Mouse (Mus musculus) heart, adult 2 months (tissue): ENCODE results near the gene Krtap10-10. TPM values are rescaled to one million over a fixed set of nuclear protein-coding genes. Genes with fewer than 3 reads are reported as not detected.

Experiments
- DNase-seq, 2 experiments: peaks; one replicate each; pipeline ENCODE4 v3.0.0; 2021
- H3K27ac ChIP-seq: fragments of 200-600 bp; 2 replicates; pipeline ENCODE4 v1.8.1; 2022
- H3K27me3 ChIP-seq: fragments of 200-500 bp; 2 replicates; pipeline ENCODE4 v1.6.1; 2012; ENCODE audit warnings: mild to moderate bottlenecking, low read length, inconsistent platforms, mixed read lengths; ENCODE audit not compliant: control insufficient read depth, insufficient read depth
- H3K36me3 ChIP-seq: fragments of 200-500 bp; 2 replicates; pipeline ENCODE4 v1.6.1; 2012; ENCODE audit warnings: low read length, inconsistent platforms; ENCODE audit not compliant: control insufficient read depth, insufficient read depth
- H3K4me1 ChIP-seq: fragments of 200-500 bp; 2 replicates; pipeline ENCODE4 v1.6.1; 2011; ENCODE audit warnings: low read length; ENCODE audit not compliant: control insufficient read depth, insufficient read depth
- H3K4me3 ChIP-seq: fragments of 200-600 bp; 2 replicates; pipeline ENCODE4 v1.8.1; 2022
- H3K79me2 ChIP-seq: fragments of 200-500 bp; replicated peaks from 2 replicates; pipeline ENCODE4 v1.6.1; 2012; ENCODE audit warnings: mild to moderate bottlenecking, inconsistent platforms, low read length, moderate library complexity, mixed read lengths; ENCODE audit not compliant: control insufficient read depth, insufficient read depth
- H3K9ac ChIP-seq: fragments of 200-500 bp; 2 replicates; pipeline ENCODE4 v1.6.1; 2012; ENCODE audit warnings: low read depth, mild to moderate bottlenecking, control low read depth, inconsistent platforms, low read length, mixed read lengths
- CTCF ChIP-seq: fragments of 200-600 bp; IDR thresholded peaks from 2 replicates; pipeline ENCODE4 v1.8.1; 2022; ENCODE audit warnings: antibody characterized with exemption, mild to moderate bottlenecking, moderate library complexity
- EP300 ChIP-seq: fragments of 200-500 bp; IDR thresholded peaks from 2 replicates; pipeline ENCODE4 v1.6.1; 2011; ENCODE audit warnings: low read depth, low read length, control low read depth; ENCODE audit not compliant: insufficient read depth
- POLR2A ChIP-seq: fragments of 200-500 bp; IDR thresholded peaks from 2 replicates; pipeline ENCODE4 v1.6.1; 2011; ENCODE audit warnings: mild to moderate bottlenecking, low read depth, low read length, control low read depth; ENCODE audit not compliant: insufficient read depth
- WGBS: fragments of 180-500 bp; shearing (Covaris S2); methylation state at CpG from one replicate; pipeline ENCODE4 v1.1.7; 2018; 5-methylcytosine and 5-hydroxymethylcytosine counted together
- intact Hi-C: fragments of 180-260 bp; cut with DNase I; formaldehyde crosslinking; loops from one replicate; pipeline ENCODE4 v1.15.1; 2025
- polyA plus RNA-seq: library from polyadenylated mRNA; depleted of rRNA; stranded (reverse); fragments of >200 nt; gene quantifications from 2 replicates; pipeline ENCODE4 v1.2.3, GENCODE M21; 2012; rRNA removed
- total RNA-seq, 2 experiments: library from RNA; stranded (reverse); gene quantifications; 2 replicates each; pipeline ENCODE4 v1.2.3; 2021

The Krtap10-10 gene
- total and polyA plus RNA-seq, 3 experiments: not detected

DNA sequence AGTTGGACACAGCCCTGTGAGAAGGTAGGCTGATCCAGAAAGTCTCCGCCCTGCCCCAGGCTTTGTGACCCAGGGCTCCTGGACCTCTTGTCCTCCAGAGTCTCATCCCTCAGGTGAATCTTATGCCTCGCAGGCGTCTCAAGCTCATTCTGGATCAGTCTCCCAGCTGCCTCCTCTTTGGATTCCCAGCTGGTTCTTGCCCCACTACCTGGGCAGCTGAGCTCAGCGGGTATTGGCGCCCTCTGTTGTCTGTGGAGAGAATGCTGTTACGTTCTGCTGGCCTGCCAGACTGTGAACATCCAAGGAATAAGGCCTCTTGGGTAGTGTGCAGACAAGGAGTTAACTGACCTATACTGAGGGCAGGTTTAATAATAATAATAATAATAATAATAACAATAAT is 43.2 kb downstream of the Krtap10-10 start:
- TF ChIP-seq CTCF (peak; percentile 73), POLR2A (no peak)
- Histone ChIP-seq H3K27me3 (no peaks in the 10 kb centered on the region), H3K4me3 (no peak overlapping the region), H3K9ac (no peak overlapping the region), H3K27ac (no peak overlapping the region), H3K79me2 (no peaks in the 10 kb centered on the region), H3K4me1 (no peaks in the 10 kb centered on the region), H3K36me3 (no peaks in the 10 kb centered on the region)
- intact Hi-C loops: loop anchor here (1.0 to 5.0 kb wide), 3 partner anchors 150 to 362 kb away; partner anchors contain the start of gene Fam207a
- DNase-seq: peak; percentile 24 to 45
- 60% methylated on average over 6 of the region's 6 CpGs for WGBS

DNA sequence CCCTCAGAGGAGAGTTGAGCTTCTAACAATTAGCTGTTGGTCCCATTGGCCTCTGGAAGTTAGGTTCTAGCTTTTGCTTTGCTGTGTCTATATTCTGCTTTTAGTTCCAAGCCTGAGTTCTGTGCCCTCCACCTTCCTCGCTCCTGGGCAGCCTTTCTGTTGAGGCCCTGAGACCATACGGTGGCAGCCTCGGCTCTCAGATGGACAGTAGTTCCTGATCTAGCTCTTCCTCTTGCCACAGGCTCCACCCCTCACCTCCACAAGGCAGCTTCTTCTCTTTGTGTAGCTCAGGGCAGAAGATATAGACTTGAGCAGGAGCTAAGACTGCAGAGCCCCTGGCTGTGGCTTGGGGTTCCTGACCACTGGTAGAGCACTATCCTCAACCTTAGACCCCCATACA is 44.6 kb downstream of the Krtap10-10 start:
- no peak for DNase-seq
- Histone ChIP-seq H3K27me3 (no peaks in the 10 kb centered on the region), H3K79me2 (no peaks in the 10 kb centered on the region), H3K4me3 (no peak overlapping the region), H3K9ac (no peak overlapping the region), H3K27ac (no peak overlapping the region), H3K4me1 (no peaks in the 10 kb centered on the region), H3K36me3 (no peaks in the 10 kb centered on the region)
- TF ChIP-seq POLR2A (no peak), CTCF (no peak), EP300 (no peak)
- 53% methylated on average over 3 of the region's 3 CpGs for WGBS
- intact Hi-C loops: no loop called here

DNA sequence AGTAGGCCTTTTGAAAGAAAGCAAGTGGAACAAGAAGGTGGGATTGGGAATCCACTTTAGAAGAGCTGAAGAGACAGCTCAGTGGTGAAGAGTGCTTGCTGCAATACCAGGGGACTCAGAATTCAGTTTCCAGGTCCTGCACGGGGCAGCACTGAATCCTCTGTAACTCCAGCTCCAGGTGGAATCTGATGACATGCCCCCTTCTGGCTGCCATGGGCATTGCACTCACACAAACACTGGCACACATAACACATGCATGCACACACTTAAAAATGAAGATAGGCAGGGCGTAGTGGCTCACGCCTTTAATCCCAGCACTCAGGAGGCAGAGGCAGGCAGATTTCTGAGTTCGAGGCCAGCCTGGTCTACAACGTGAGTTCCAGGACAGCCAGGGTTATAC is 46.8 kb downstream of the Krtap10-10 start:
- Histone ChIP-seq H3K9ac (no peak overlapping the region), H3K27me3 (no peaks in the 10 kb centered on the region), H3K4me3 (no peak overlapping the region), H3K4me1 (no peaks in the 10 kb centered on the region), H3K79me2 (no peaks in the 10 kb centered on the region), H3K36me3 (no peaks in the 10 kb centered on the region), H3K27ac (no peak overlapping the region)
- TF ChIP-seq CTCF: peak; percentile 44
- no peak for TF ChIP-seq POLR2A
- no peak for TF ChIP-seq EP300
- no peak for DNase-seq
- 81% methylated on average over 5 of the region's 5 CpGs for WGBS
- intact Hi-C loops: no loop called here

DNA sequence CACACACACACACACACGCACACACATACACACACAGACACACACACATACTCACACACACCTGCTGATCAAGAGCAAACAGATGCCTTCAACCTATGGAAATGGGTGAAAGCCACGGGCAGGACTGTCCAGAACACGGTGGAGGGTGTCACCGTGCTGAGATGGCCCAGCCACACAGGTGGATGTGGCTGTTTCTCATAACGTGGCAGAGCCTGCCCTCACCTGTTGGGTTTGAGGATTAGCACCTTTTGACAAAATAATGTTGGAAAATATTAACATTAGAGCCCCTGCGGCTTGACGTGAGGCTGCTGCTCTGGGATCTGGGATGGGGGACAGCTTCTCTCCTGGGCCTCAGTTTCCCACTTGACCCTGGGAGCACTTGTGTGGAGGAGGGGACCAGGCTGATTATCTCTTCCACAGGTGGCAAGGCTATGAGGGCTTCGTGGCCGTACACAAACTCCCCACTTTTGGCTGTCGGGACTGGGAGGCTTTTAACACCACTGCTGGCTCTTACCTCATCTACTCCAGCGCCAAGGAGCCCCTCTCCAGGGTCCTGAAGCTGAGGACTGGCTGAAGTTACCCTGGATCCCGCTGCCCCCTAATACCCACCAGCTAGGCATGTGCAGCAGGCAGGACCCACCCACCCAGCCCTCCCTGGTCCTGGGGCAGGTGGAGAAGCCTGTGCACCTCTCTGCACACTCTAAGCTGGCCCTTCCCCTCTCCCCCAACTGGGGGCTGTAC is 50.4 kb downstream of the Krtap10-10 start:
- no peaks in the 10 kb centered on the region for H3K79me2 ChIP-seq
- no peaks in the 10 kb centered on the region for H3K36me3 ChIP-seq
- no peak for DNase-seq
- no peak overlapping the region for H3K27ac ChIP-seq
- 48% methylated on average over 12 of the region's 12 CpGs for WGBS
- H3K27me3 ChIP-seq: no peaks in the 10 kb centered on the region
- H3K4me1 ChIP-seq: no peaks in the 10 kb centered on the region
- intact Hi-C loops: no loop called here
- H3K9ac ChIP-seq: no peak overlapping the region
- TF ChIP-seq CTCF (peak; percentile 22), POLR2A (no peak)
- no peak overlapping the region for H3K4me3 ChIP-seq

Other genes starting within 250 kb of the Krtap10-10 start
Only the 30 nearest of the 33 such genes appear.
- 10 to 100 TPM; 74.6 to 80.9 TPM for gene Ube2g2, start 213.7 kb upstream of the Krtap10-10 start, total RNA-seq
- 53.5 and 69.7 TPM in 2 replicates for gene Ube2g2, start 213.7 kb upstream of the Krtap10-10 start, polyA plus RNA-seq
- not detected for gene Tspear, start 149.4 kb upstream of the Krtap10-10 start, total RNA-seq
- not detected in 2 replicates for gene Tspear, start 149.4 kb upstream of the Krtap10-10 start, polyA plus RNA-seq
- not detected for gene Gm19402, start 145.2 kb upstream of the Krtap10-10 start, total RNA-seq
- not detected in 2 replicates for gene Gm19402, start 145.2 kb upstream of the Krtap10-10 start, polyA plus RNA-seq
- not detected for gene Gm9508, start 138.7 kb upstream of the Krtap10-10 start, total RNA-seq
- gene Gm9508, start 138.7 kb upstream of the Krtap10-10 start, polyA plus RNA-seq: not detected in 2 replicates
- not detected for gene Gm10272, start 129.3 kb upstream of the Krtap10-10 start, total RNA-seq
- gene Gm10272, start 129.3 kb upstream of the Krtap10-10 start, polyA plus RNA-seq: not detected in 2 replicates
- not detected for gene Gm10024, start 124.5 kb upstream of the Krtap10-10 start, total RNA-seq
- not detected in 2 replicates for gene Gm10024, start 124.5 kb upstream of the Krtap10-10 start, polyA plus RNA-seq
- not detected for gene Gm10142, start 120.1 kb upstream of the Krtap10-10 start, total RNA-seq
- gene Gm10142, start 120.1 kb upstream of the Krtap10-10 start, polyA plus RNA-seq: not detected in 2 replicates
- not detected for gene Krtap12-1, start 115.3 kb upstream of the Krtap10-10 start, total RNA-seq
- gene Krtap12-1, start 115.3 kb upstream of the Krtap10-10 start, polyA plus RNA-seq: not detected in 2 replicates
- not detected for gene Gm10100, start 109.5 kb upstream of the Krtap10-10 start, total RNA-seq
- not detected in 2 replicates for gene Gm10100, start 109.5 kb upstream of the Krtap10-10 start, polyA plus RNA-seq
- gene Gm18596, start 93.3 kb upstream of the Krtap10-10 start, total RNA-seq: not detected
- not detected in 2 replicates for gene Gm18596, start 93.3 kb upstream of the Krtap10-10 start, polyA plus RNA-seq
- not detected for gene Gm9736, start 84.6 kb upstream of the Krtap10-10 start, total RNA-seq
- not detected in 2 replicates for gene Gm9736, start 84.6 kb upstream of the Krtap10-10 start, polyA plus RNA-seq
- gene Gm3233, start 76.3 kb upstream of the Krtap10-10 start, total RNA-seq: not detected
- not detected in 2 replicates for gene Gm3233, start 76.3 kb upstream of the Krtap10-10 start, polyA plus RNA-seq
- not detected for gene Gm3238, start 64.6 kb upstream of the Krtap10-10 start, total RNA-seq
- gene Gm3238, start 64.6 kb upstream of the Krtap10-10 start, polyA plus RNA-seq: not detected in 2 replicates
- not detected for gene Gm7138, start 59.0 kb upstream of the Krtap10-10 start, total RNA-seq
- gene Gm7138, start 59.0 kb upstream of the Krtap10-10 start, polyA plus RNA-seq: not detected in 2 replicates
- not detected for gene Gm3250, start 53.4 kb upstream of the Krtap10-10 start, total RNA-seq
- not detected in 2 replicates for gene Gm3250, start 53.4 kb upstream of the Krtap10-10 start, polyA plus RNA-seq
- not detected for gene Gm7137, start 47.7 kb upstream of the Krtap10-10 start, total RNA-seq
- not detected in 2 replicates for gene Gm7137, start 47.7 kb upstream of the Krtap10-10 start, polyA plus RNA-seq
- not detected for gene Gm9639, start 40.9 kb upstream of the Krtap10-10 start, total RNA-seq
- not detected in 2 replicates for gene Gm9639, start 40.9 kb upstream of the Krtap10-10 start, polyA plus RNA-seq
- gene Gm19668, start 36.8 kb upstream of the Krtap10-10 start, total RNA-seq: not detected
- gene Gm19668, start 36.8 kb upstream of the Krtap10-10 start, polyA plus RNA-seq: not detected in 2 replicates
- gene Gm9507, start 24.1 kb upstream of the Krtap10-10 start, total RNA-seq: not detected
- gene Gm9507, start 24.1 kb upstream of the Krtap10-10 start, polyA plus RNA-seq: not detected in 2 replicates
- gene Gm2696, start 21.3 kb upstream of the Krtap10-10 start, total RNA-seq: not detected
- gene Gm2696, start 21.3 kb upstream of the Krtap10-10 start, polyA plus RNA-seq: not detected in 2 replicates
- not detected for gene Krtap10-4, start 8.9 kb upstream of the Krtap10-10 start, total RNA-seq
- not detected in 2 replicates for gene Krtap10-4, start 8.9 kb upstream of the Krtap10-10 start, polyA plus RNA-seq
- not detected for gene Gm36176, start 10.9 kb downstream of the Krtap10-10 start, total RNA-seq
- not detected in 2 replicates for gene Gm36176, start 10.9 kb downstream of the Krtap10-10 start, polyA plus RNA-seq
- gene Gm10318, start 16.9 kb downstream of the Krtap10-10 start, total RNA-seq: not detected
- gene Gm10318, start 16.9 kb downstream of the Krtap10-10 start, polyA plus RNA-seq: not detected in 2 replicates
- not detected for gene Gm3285, start 26.0 kb downstream of the Krtap10-10 start, total RNA-seq
- gene Gm3285, start 26.0 kb downstream of the Krtap10-10 start, polyA plus RNA-seq: not detected in 2 replicates
- gene Lrrc3, start 66.6 kb downstream of the Krtap10-10 start, total RNA-seq: under 1 TPM; 0.57 to 0.86 TPM
- gene Lrrc3, start 66.6 kb downstream of the Krtap10-10 start, polyA plus RNA-seq: 0.62 and 0.85 TPM in 2 replicates
- gene Trpm2, start 134.6 kb downstream of the Krtap10-10 start, total RNA-seq: under 1 TPM; 0.75 to 0.78 TPM
- gene Trpm2, start 134.6 kb downstream of the Krtap10-10 start, polyA plus RNA-seq: 0.53 and 0.55 TPM in 2 replicates
- gene 1810043G02Rik, start 142.6 kb downstream of the Krtap10-10 start, total RNA-seq: 10 to 100 TPM in 1 of 2 experiments, 1 to 10 TPM in 1; 8.9 to 10.7 TPM
- gene 1810043G02Rik, start 142.6 kb downstream of the Krtap10-10 start, polyA plus RNA-seq: 21.7 and 24.9 TPM in 2 replicates
- gene Pfkl, start 174.1 kb downstream of the Krtap10-10 start, total RNA-seq: 100 to 1,000 TPM; 109 to 115 TPM
- 101 and 156 TPM in 2 replicates for gene Pfkl, start 174.1 kb downstream of the Krtap10-10 start, polyA plus RNA-seq
- under 1 TPM in 1 of 2 experiments, not detected in 1; 0.21 TPM for gene Dnmt3l, start 206.0 kb downstream of the Krtap10-10 start, total RNA-seq
- gene Dnmt3l, start 206.0 kb downstream of the Krtap10-10 start, polyA plus RNA-seq: 0.10 and 0.79 TPM in 2 replicates
- gene Aire, start 207.7 kb downstream of the Krtap10-10 start, total RNA-seq: not detected
- 0.10 TPM in 1 of 2 replicates, not detected in the other for gene Aire, start 207.7 kb downstream of the Krtap10-10 start, polyA plus RNA-seq